Mouse (Mus musculus) brain, embryonic 14.5 days (tissue): ENCODE results near the gene Serpine2. TPM values are rescaled to one million over a fixed set of nuclear protein-coding genes. Genes with fewer than 3 reads are reported as not detected.
A peak's percentile ranks its signal among the peaks of the same experiment; 100 is the strongest.

Source experiments
- DNase-seq: peaks from one replicate; pipeline ENCODE4 v3.0.0-alpha.2; 2011; ENCODE audit warnings: low read depth
- CTCF ChIP-seq: fragments of 200-500 bp; IDR thresholded peaks from 2 replicates; pipeline ENCODE4 v1.5.1; 2012; ENCODE audit warnings: inconsistent platforms, mild to moderate bottlenecking, moderate library complexity, borderline replicate concordance; ENCODE audit not compliant: insufficient read depth, insufficient read length; ENCODE audit errors: extremely low read depth
- POLR2A ChIP-seq: fragments of 200-500 bp; IDR thresholded peaks from 2 replicates; pipeline ENCODE4 v1.6.1; 2012; ENCODE audit warnings: mild to moderate bottlenecking, inconsistent platforms, borderline replicate concordance; ENCODE audit not compliant: poor library complexity, insufficient read depth, insufficient read length, severe bottlenecking; ENCODE audit errors: extremely low read depth
- polyA plus RNA-seq: library from polyadenylated mRNA; depleted of rRNA; stranded (reverse); fragments of >200 nt; gene quantifications from 2 replicates; pipeline ENCODE4 v1.2.3, GENCODE M21; 2012

Serpine2 gene
- polyA plus RNA-seq, 1 experiment, result 99.0 TPM

GRCm38 (mm10) chr1:79853527-79853926, 7.5 kb downstream of the Serpine2 start:
- TF ChIP-seq CTCF (no peak), POLR2A (no peak)
- DNase-seq, result no peak

GRCm38 (mm10) chr1:79850341-79850740, 10.6 kb downstream of the Serpine2 start:
- no peak for DNase-seq
- TF ChIP-seq CTCF (no peak), POLR2A (no peak)

- TF ChIP-seq POLR2A (no peak), CTCF (no peak)
- DNase-seq, result no peak
Measured at GRCm38 (mm10) chr1:79848663-79849062, 12.3 kb downstream of the Serpine2 start.

DNA sequence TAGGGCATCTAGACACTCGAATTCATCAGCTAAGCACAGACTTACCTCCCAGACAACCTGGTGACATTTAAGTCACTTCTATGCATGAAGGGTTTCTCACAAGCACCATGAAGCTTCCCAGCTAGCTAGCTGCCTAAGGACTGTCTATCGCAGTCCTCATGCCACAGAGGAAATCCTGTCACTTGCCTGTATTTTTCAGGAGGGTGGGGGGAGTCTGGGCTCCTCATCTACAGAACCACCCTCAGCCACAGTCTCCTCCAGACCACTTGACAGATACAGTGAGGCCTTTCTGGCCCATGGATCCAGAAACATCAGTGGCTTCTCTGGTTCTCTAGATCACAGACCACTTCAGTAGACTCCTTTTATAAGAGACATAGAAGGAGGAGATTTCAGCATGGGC, 14.1 kb downstream of the Serpine2 start:
- DNase-seq, result no peak
- TF ChIP-seq CTCF, result no peak
- no peak for TF ChIP-seq POLR2A

DNA sequence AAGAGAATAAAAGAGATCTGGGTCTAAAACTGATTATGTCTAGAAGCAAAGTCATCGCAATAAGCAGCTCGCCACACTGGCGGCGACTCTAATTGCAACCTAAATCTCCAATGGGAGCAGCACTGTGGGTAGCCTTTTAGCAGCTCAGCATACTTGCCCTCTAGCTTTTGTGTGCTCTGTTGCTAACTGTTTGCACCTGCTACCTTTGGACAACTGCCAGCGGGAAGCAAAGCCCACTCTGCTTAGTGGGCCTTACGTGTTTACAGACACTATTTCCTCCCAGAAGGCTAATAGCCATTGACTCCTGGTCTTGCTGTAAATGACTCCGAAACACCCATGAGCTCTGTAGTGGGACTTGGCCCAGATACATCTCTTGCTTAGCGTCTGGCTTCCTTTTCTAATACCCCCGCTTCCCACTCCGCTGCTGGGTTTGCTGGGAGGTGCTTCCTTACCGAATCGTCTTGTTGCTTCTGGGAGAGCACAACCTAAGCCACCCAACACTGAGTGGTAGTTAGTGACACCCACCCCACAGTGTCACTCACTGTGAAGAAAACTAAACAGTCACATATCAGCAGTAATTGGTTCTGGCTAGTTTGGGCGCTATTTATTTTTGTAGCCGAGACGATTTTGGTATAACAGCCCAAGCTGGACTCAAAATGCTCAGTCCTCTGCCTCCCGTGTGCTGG, 28.1 kb downstream of the Serpine2 start:
- DNase-seq, result peak; percentile 94
- TF ChIP-seq CTCF, result no peak

GRCm38 (mm10) chr1:79823951-79824633, 36.9 kb downstream of the Serpine2 start:
- peak; percentile 44 for DNase-seq
- TF ChIP-seq POLR2A (no peak), CTCF (no peak)

GRCm38 (mm10) chr1:79822806-79823525, 38.0 kb downstream of the Serpine2 start:
- TF ChIP-seq POLR2A (no peak), CTCF (no peak)
- DNase-seq, result no peak

DNA sequence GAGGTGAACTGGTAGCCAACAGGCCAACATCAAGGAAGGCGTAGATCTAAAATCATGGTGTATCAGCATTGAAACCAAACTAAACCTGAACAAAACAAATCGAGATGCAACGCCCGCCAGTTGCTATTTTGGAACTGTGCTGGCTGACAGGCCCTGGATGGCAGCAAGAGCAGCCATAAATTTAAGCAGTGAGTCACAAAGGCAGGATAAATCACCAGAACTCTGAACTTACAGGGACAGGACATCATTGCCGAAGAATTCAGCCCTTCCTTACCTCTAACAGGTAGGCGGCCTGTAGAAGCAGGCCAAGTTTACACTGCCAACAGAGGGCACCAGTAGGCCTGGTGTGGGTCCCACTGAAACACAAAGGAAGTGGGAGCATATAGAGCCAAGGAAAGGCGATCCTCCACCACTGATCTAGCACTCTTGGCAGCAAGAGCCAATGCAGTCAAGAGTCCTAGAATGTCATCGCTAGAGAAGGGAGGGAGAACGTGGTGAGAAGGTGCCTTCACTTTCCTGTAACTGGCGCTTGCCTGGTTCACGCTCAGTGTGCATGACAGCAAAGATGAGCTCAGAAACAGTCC, 41.6 kb downstream of the Serpine2 start:
- no peak for DNase-seq
- no peak for TF ChIP-seq CTCF
- TF ChIP-seq POLR2A, result no peak

GRCm38 (mm10) chr1:79815446-79815845, 45.5 kb downstream of the Serpine2 start:
- TF ChIP-seq POLR2A (no peak), CTCF (no peak)
- no peak for DNase-seq

DNA sequence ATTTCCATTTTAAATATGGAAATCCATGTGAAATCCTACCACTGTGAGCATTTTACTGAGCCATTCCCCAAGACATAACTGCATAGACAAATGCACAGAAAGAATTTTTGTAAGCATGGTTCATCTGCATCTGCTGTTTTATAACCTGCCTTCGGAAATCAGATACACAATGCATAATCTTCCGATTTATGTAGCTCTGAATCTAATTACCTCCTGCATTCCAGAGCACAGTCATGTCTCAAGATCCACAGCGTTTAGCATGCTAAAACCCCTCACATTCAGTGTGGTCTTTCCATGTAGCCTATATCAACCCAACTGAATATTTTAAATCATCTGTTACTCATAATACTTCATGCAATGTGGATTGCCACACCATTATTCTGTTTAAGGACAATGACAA, 51.5 kb downstream of the Serpine2 start:
- no peak for DNase-seq
- TF ChIP-seq POLR2A, result no peak

DNA sequence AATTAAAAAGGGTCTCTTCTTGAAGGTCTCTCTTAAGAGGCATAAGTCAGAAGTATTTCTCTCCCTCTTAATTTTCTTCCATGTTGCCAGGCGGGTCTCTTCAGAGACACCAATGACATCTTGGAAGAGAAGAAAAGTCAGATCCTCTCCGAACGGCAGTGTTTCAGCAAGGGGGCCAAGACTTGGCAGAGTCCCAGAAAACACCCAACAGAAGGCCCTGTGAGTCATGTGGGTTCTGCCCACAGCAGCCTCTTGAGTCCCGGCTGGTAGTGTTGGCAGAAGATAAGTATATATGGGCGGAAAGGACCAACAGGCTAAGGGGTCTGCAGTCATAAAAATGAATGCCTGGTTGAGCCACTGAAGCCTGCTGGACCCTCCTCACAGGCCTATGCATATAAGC, 54.1 kb downstream of the Serpine2 start:
- TF ChIP-seq POLR2A (no peak), CTCF (no peak)
- DNase-seq, result peak; percentile 42
